Mouse (Mus musculus) embryonic facial prominence, embryonic 10.5 days (tissue): Measurements from ENCODE around the gene Pcna. TPM values are rescaled to one million over a fixed set of nuclear protein-coding genes. Genes with fewer than 3 reads are reported as not detected.
"Not testable (repeated sequence)": the region's sequence is repeated elsewhere in the genome, so short reads cannot be mapped to it uniquely, and the experiment has no call there.

ENCODE experiments used
- DNase-seq: peaks from one replicate; pipeline ENCODE4 v3.0.0-alpha.2; 2017; ENCODE audit warnings: low spot score
- H3K27ac ChIP-seq: fragments of 300-500 bp; sonication (generic); replicated peaks from 2 replicates; pipeline ENCODE4 v1.5.1; 2016; ENCODE audit warnings: mild to moderate bottlenecking
- H3K27me3 ChIP-seq: fragments of 300-500 bp; sonication (generic); replicated peaks from 2 replicates; pipeline ENCODE4 v1.6.1; 2016; ENCODE audit warnings: low read depth, mild to moderate bottlenecking; ENCODE audit not compliant: poor library complexity, severe bottlenecking
- H3K36me3 ChIP-seq: fragments of 300-500 bp; sonication (generic); replicated peaks from 2 replicates; pipeline ENCODE4 v1.6.1; 2016; ENCODE audit warnings: mild to moderate bottlenecking, moderate library complexity
- H3K4me1 ChIP-seq: fragments of 300-500 bp; sonication (generic); 2 replicates; pipeline ENCODE4 v1.6.1; 2016
- H3K4me3 ChIP-seq: fragments of 300-500 bp; sonication (generic); 2 replicates; pipeline ENCODE4 v1.5.1; 2016; ENCODE audit warnings: mild to moderate bottlenecking, moderate library complexity
- H3K9me3 ChIP-seq: fragments of 300-500 bp; sonication (generic); 2 replicates; pipeline ENCODE4 v1.6.1; 2016; ENCODE audit warnings: mild to moderate bottlenecking
- WGBS: fragments of 180-500 bp; shearing (Covaris S2); methylation state at CpG from one replicate; pipeline ENCODE4 v1.1.7; 2016; 5-methylcytosine and 5-hydroxymethylcytosine counted together
- polyA plus RNA-seq: library from polyadenylated mRNA; unstranded; fragments of >200 nt; fragmentation: Nextera tagmentation; extraction: Ambion mirVana; gene quantifications from 2 replicates; pipeline ENCODE4 v1.2.1, GENCODE M21; 2016

Gene Pcna
- polyA plus RNA-seq, 1 experiment from 2014 or later: 382 TPM

- peaks cover 14% of the 10 kb centered on the region for H3K4me1 ChIP-seq
- no peak overlapping the region for H3K27ac ChIP-seq
- peaks cover 54% of the 10 kb centered on the region for H3K36me3 ChIP-seq
- H3K9me3 ChIP-seq: no peaks in the 10 kb centered on the region
- no peak overlapping the region for H3K4me3 ChIP-seq
- 93% methylated on average over 3 of the region's 3 CpGs for WGBS
- no peak for DNase-seq
- no peaks in the 10 kb centered on the region for H3K27me3 ChIP-seq
These were observed 9.7 kb downstream of the Pcna start for GRCm38 (mm10) chr2:132243370-132243769.

- not testable (repeated sequence) for H3K27ac ChIP-seq, H3K4me3 ChIP-seq, H3K9me3 ChIP-seq, H3K4me1 ChIP-seq, H3K27me3 ChIP-seq
- H3K36me3 ChIP-seq: peaks cover 40% of the 10 kb centered on the region
- DNase-seq: peak; percentile 59
- WGBS: 26% methylated on average over 10 of the region's 10 CpGs
These were observed 12.7 kb downstream of the Pcna start for GRCm38 (mm10) chr2:132240457-132240856.

GRCm38 (mm10) chr2:132239434-132239833 lies 13.7 kb downstream of the Pcna start:
- not testable (repeated sequence) for H3K4me1 ChIP-seq, DNase-seq, H3K27me3 ChIP-seq, H3K4me3 ChIP-seq, H3K9me3 ChIP-seq, H3K27ac ChIP-seq
- H3K36me3 ChIP-seq: peaks cover 32% of the 10 kb centered on the region
- 90% methylated on average over 3 of the region's 3 CpGs for WGBS

GRCm38 (mm10) chr2:132235975-132236374 lies 17.1 kb downstream of the Pcna start:
- Histone ChIP-seq H3K36me3 (no peaks in the 10 kb centered on the region), H3K4me1 (peaks cover 16% of the 10 kb centered on the region), H3K27ac (no peak overlapping the region), H3K9me3 (no peaks in the 10 kb centered on the region), H3K4me3 (no peak overlapping the region), H3K27me3 (no peaks in the 10 kb centered on the region)
- 81% methylated on average over 7 of the region's 7 CpGs for WGBS
- no peak for DNase-seq

- no peak for DNase-seq
- no peak overlapping the region for H3K4me3 ChIP-seq
- 44% methylated on average over 2 of the region's 2 CpGs for WGBS
- no peaks in the 10 kb centered on the region for H3K9me3 ChIP-seq
- no peaks in the 10 kb centered on the region for H3K27me3 ChIP-seq
- peaks cover 16% of the 10 kb centered on the region for H3K4me1 ChIP-seq
- no peaks in the 10 kb centered on the region for H3K36me3 ChIP-seq
- no peak overlapping the region for H3K27ac ChIP-seq
These were observed 17.8 kb downstream of the Pcna start for GRCm38 (mm10) chr2:132235291-132235690.

- H3K36me3 ChIP-seq: no peaks in the 10 kb centered on the region
- H3K4me3 ChIP-seq: no peak overlapping the region
- DNase-seq: no peak
- WGBS: 69% methylated on average over 16 of the region's 16 CpGs
- no peaks in the 10 kb centered on the region for H3K9me3 ChIP-seq
- no peaks in the 10 kb centered on the region for H3K27me3 ChIP-seq
- peaks cover 16% of the 10 kb centered on the region for H3K4me1 ChIP-seq
- no peak overlapping the region for H3K27ac ChIP-seq
These were observed 18.9 kb downstream of the Pcna start for GRCm38 (mm10) chr2:132233985-132234765.

GRCm38 (mm10) chr2:132232413-132232945 lies 20.6 kb downstream of the Pcna start:
- H3K36me3 ChIP-seq: no peaks in the 10 kb centered on the region
- H3K27ac ChIP-seq: no peak overlapping the region
- 88% methylated on average over 3 of the region's 3 CpGs for WGBS
- peaks cover 16% of the 10 kb centered on the region for H3K4me1 ChIP-seq
- no peaks in the 10 kb centered on the region for H3K27me3 ChIP-seq
- no peaks in the 10 kb centered on the region for H3K9me3 ChIP-seq
- H3K4me3 ChIP-seq: no peak overlapping the region
- DNase-seq: no peak

GRCm38 (mm10) chr2:132224359-132224758 lies 28.8 kb downstream of the Pcna start:
- Histone ChIP-seq H3K36me3 (no peaks in the 10 kb centered on the region), H3K27me3 (no peaks in the 10 kb centered on the region), H3K27ac (no peak overlapping the region), H3K4me3 (no peak overlapping the region), H3K4me1 (no peaks in the 10 kb centered on the region), H3K9me3 (no peaks in the 10 kb centered on the region)
- no peak for DNase-seq
- WGBS: 91% methylated on average over 4 of the region's 4 CpGs

- Histone ChIP-seq H3K9me3 (no peaks in the 10 kb centered on the region), H3K4me1 (no peaks in the 10 kb centered on the region), H3K27me3 (no peaks in the 10 kb centered on the region), H3K4me3 (no peak overlapping the region), H3K36me3 (no peaks in the 10 kb centered on the region), H3K27ac (no peak overlapping the region)
- 76% methylated on average over 11 of the region's 11 CpGs for WGBS
- no peak for DNase-seq
These were observed 31.5 kb downstream of the Pcna start for GRCm38 (mm10) chr2:132221611-132222073.

- no peak for DNase-seq
- Histone ChIP-seq H3K4me3 (no peak overlapping the region), H3K27ac (no peak overlapping the region), H3K4me1 (no peaks in the 10 kb centered on the region), H3K9me3 (no peaks in the 10 kb centered on the region), H3K27me3 (no peaks in the 10 kb centered on the region), H3K36me3 (no peaks in the 10 kb centered on the region)
- 87% methylated on average over 5 of the region's 5 CpGs for WGBS
These were observed 41.0 kb downstream of the Pcna start for GRCm38 (mm10) chr2:132211995-132212656.

- Histone ChIP-seq H3K36me3 (no peaks in the 10 kb centered on the region), H3K9me3 (no peaks in the 10 kb centered on the region), H3K4me3 (no peak overlapping the region), H3K27me3 (no peaks in the 10 kb centered on the region), H3K4me1 (no peaks in the 10 kb centered on the region), H3K27ac (no peak overlapping the region)
- no peak for DNase-seq
- 83% methylated on average over 9 of the region's 9 CpGs for WGBS
These were observed 42.3 kb downstream of the Pcna start for GRCm38 (mm10) chr2:132210806-132211312.

- WGBS: 86% methylated on average over 8 of the region's 8 CpGs
- no peaks in the 10 kb centered on the region for H3K9me3 ChIP-seq
- no peaks in the 10 kb centered on the region for H3K27me3 ChIP-seq
- no peaks in the 10 kb centered on the region for H3K4me1 ChIP-seq
- H3K36me3 ChIP-seq: no peaks in the 10 kb centered on the region
- H3K27ac ChIP-seq: no peak overlapping the region
- H3K4me3 ChIP-seq: no peak overlapping the region
- no peak for DNase-seq
These were observed 44.8 kb downstream of the Pcna start for GRCm38 (mm10) chr2:132208246-132208881.
